Mouse (Mus musculus) myocyte (in vitro differentiated cells): ENCODE data around the gene Sap30bp. TPM values are rescaled to one million over a fixed set of nuclear protein-coding genes. Genes with fewer than 3 reads are reported as not detected.

Experiments used
- H3K27me3 ChIP-seq: one replicate; pipeline ENCODE4 v1.6.1; 2011; ENCODE audit not compliant: control insufficient read depth, insufficient read depth, insufficient read length
- H3K36me3 ChIP-seq: one replicate; pipeline ENCODE4 v1.6.1; 2011; ENCODE audit not compliant: control insufficient read depth, insufficient read depth
- H3K4me2 ChIP-seq: one replicate; pipeline ENCODE4 v1.6.1; 2011; ENCODE audit warnings: low read depth, control low read depth
- H3K4me3 ChIP-seq: one replicate; pipeline ENCODE4 v1.5.1; 2011; ENCODE audit warnings: mild to moderate bottlenecking, control low read depth, moderate library complexity
- H3K79me2 ChIP-seq: one replicate; pipeline ENCODE4 v1.6.1; 2011; ENCODE audit not compliant: control insufficient read depth, insufficient read depth
- H3ac ChIP-seq: one replicate; pipeline ENCODE4 v1.6.1; 2011; ENCODE audit not compliant: control insufficient read depth, insufficient read length
- CEBPB ChIP-seq: IDR thresholded peaks from 2 replicates; pipeline ENCODE4 v1.6.1; 2011; ENCODE audit warnings: mild to moderate bottlenecking, moderate library complexity; ENCODE audit not compliant: poor library complexity, insufficient read depth, severe bottlenecking
- E2F4 ChIP-seq: IDR thresholded peaks from one replicate; pipeline ENCODE4 v1.6.1; 2011; ENCODE audit warnings: mild to moderate bottlenecking, control low read depth, moderate library complexity; ENCODE audit not compliant: insufficient read depth
- MAX ChIP-seq: IDR thresholded peaks from one replicate; pipeline ENCODE4 v1.6.1; 2011; ENCODE audit warnings: low read depth, mild to moderate bottlenecking, control low read depth
- MYOD1 ChIP-seq, 3 experiments: IDR thresholded peaks; one replicate each; pipeline ENCODE4 v1.6.1; 2011; ENCODE audit warnings: control low read depth in 2 of 3, low read depth in 2 of 3, mild to moderate bottlenecking in 2 of 3, moderate library complexity in 1 of 3; ENCODE audit not compliant: insufficient read length in 2 of 3, control insufficient read depth in 1 of 3
- MYOG ChIP-seq, 3 experiments: IDR thresholded peaks; one replicate each; pipeline ENCODE4 v1.6.1; 2011; ENCODE audit warnings: control low read depth in 2 of 3, low read depth in 2 of 3, mild to moderate bottlenecking in 2 of 3; ENCODE audit not compliant: insufficient read length in 2 of 3, control insufficient read depth in 1 of 3, insufficient read depth in 1 of 3
- POLR2A ChIP-seq: IDR thresholded peaks from one replicate; pipeline ENCODE4 v1.6.1; 2011; ENCODE audit warnings: low read depth, mild to moderate bottlenecking, control low read depth, moderate library complexity; ENCODE audit not compliant: insufficient read length
- POLR2AphosphoS2 ChIP-seq: IDR thresholded peaks from one replicate; pipeline ENCODE4 v1.6.1; 2011; ENCODE audit warnings: low read depth, control low read depth; ENCODE audit not compliant: insufficient read length
- REST ChIP-seq: IDR thresholded peaks from one replicate; pipeline ENCODE4 v1.6.1; 2011; ENCODE audit warnings: mild to moderate bottlenecking, control low read depth, moderate library complexity; ENCODE audit not compliant: insufficient read depth, insufficient read length
- SRF ChIP-seq: IDR thresholded peaks from one replicate; pipeline ENCODE4 v1.6.1; 2011; ENCODE audit warnings: low read depth; ENCODE audit not compliant: control insufficient read depth, insufficient read length
- TCF12 ChIP-seq: IDR thresholded peaks from one replicate; pipeline ENCODE4 v1.6.1; 2011; ENCODE audit warnings: mild to moderate bottlenecking, control low read depth; ENCODE audit not compliant: poor library complexity, insufficient read depth, severe bottlenecking
- TCF3 ChIP-seq: IDR thresholded peaks from one replicate; pipeline ENCODE4 v1.6.1; 2011; ENCODE audit warnings: low read depth, control low read depth; ENCODE audit not compliant: insufficient read length
- USF1 ChIP-seq: IDR thresholded peaks from one replicate; pipeline ENCODE4 v1.6.1; 2011; ENCODE audit warnings: low read depth, mild to moderate bottlenecking, control low read depth, moderate library complexity
- polyA plus RNA-seq: library from polyadenylated mRNA; unstranded; fragments of >200 nt; fragmentation: generic; extraction: Trizol; gene quantifications from one replicate; pipeline ENCODE4 v1.2.1, GENCODE M21; 2012; ENCODE audit warnings: missing spikeins

The Sap30bp gene
- polyA plus RNA-seq, 1 experiment: 84.9 TPM

DNA sequence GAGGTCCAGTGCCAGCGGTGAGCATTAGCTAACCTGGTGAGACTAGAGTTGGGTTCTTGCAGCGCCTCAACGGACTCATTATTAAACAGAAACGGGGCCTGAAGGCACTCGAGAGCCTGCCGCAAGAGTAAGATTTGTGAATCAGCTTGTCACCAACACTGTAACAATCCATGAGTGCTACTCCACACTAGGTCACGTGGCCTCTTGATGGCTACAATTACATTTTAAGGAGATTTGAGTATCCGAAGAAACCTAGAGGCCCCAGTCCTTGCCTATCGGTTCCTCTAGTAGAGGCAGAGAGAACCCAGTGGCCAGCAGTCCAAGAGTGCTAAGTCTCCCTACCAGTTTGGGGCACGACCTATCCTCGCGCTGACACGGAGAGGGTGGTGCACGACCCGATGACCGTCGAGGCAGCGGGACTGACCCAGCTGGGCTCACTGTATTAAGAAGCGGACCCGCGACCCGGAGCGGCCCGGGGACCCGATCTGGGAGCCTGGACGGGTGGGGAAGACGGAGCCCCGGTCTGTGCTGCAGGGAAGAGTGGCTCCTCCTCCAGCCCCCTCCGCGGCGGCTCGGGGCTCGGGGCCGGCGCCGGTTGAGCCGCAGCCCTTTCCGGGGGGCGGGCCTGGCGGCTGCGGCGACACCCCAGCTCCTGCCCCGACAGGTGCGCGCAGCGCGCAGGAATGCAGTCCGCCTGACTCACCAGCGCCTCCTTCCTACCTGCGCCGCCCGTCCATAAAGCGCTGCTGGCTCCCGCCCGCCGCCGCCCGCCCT is 41.4 kb downstream of the Sap30bp start, which contains the start of gene Itgb4:
Gene Itgb4 (plus strand): TSS at position 401 of the 774 bp plus-strand sequence.
- Histone ChIP-seq H3K36me3 (no peaks in the 10 kb centered on the region), H3K79me2 (no peaks in the 10 kb centered on the region), H3K27me3 (no peaks in the 10 kb centered on the region), H3ac (no peak within 1 kb of the TSS), H3K4me2 (no peak within 1 kb of the TSS), H3K4me3 (no peak within 1 kb of the TSS)
- TF ChIP-seq CEBPB (no peak), POLR2AphosphoS2 (no peak), MYOD1 (IDR thresholded peaks at IDR 0.05; ENCODE audit: control insufficient read depth in 1 of 3, insufficient read length in 2 of 3, low read depth in 2 of 3) (peak in 1 of 3 experiments; percentile 30), E2F4 (no peak), REST (no peak), MYOG (IDR thresholded peaks at IDR 0.05; ENCODE audit: control insufficient read depth in 1 of 3, insufficient read depth in 1 of 3, insufficient read length in 2 of 3, low read depth in 2 of 3) (peak in 1 of 3 experiments; percentile 5)

DNA sequence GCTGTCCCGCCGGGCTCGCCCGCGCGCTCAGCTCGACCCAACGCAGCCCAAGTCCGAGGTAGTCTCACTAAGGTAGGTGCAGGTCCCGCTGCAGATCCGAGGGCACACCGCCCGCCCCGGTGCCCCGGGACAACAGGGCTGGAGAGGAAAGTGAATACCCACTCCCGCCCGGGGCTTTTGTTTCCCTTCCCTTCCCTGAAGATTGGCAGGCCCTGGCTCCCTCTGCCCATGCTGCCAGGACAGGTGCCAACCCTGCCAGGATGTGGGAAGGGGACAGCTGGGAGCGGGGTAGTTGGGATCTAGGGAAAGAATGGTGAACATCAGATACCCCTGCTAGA is 42.0 kb downstream of the Sap30bp start:
- Histone ChIP-seq H3K79me2 (no peaks in the 10 kb centered on the region), H3K4me3 (no peak overlapping the region), H3K27me3 (no peaks in the 10 kb centered on the region), H3K36me3 (no peaks in the 10 kb centered on the region), H3K4me2 (no peak overlapping the region), H3ac (no peak overlapping the region)
- TF ChIP-seq POLR2A (no peak), REST (no peak), TCF3 (no peak), MAX (no peak), TCF12 (no peak), SRF (no peak), USF1 (no peak), CEBPB (no peak), POLR2AphosphoS2 (no peak), E2F4 (no peak)

DNA sequence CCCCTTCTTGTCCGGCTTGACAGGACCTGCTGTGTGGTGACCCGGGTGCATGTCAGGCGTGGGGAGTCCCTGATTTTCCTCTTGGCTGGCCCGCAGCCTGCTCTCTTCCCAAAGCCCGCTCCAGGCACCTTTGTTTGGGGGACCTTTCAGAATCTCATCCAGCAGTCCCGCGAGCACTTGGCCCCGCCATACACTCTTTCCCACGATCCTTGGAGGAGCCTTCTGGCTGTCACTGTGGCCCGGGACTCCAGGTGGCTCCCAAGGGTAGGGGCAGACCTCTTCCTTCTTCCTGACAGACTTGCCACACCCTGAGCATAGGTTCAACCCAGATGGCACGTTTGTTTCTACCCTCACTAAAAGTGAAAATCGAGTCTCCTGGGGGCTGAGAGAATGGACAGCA is 42.5 kb downstream of the Sap30bp start:
- no peak overlapping the region for H3K4me3 ChIP-seq
- no peak overlapping the region for H3ac ChIP-seq
- H3K36me3 ChIP-seq: no peaks in the 10 kb centered on the region
- no peak overlapping the region for H3K4me2 ChIP-seq
- TF ChIP-seq POLR2A (no peak), REST (no peak), USF1 (no peak), TCF12 (no peak)
- no peaks in the 10 kb centered on the region for H3K27me3 ChIP-seq
- no peaks in the 10 kb centered on the region for H3K79me2 ChIP-seq

DNA sequence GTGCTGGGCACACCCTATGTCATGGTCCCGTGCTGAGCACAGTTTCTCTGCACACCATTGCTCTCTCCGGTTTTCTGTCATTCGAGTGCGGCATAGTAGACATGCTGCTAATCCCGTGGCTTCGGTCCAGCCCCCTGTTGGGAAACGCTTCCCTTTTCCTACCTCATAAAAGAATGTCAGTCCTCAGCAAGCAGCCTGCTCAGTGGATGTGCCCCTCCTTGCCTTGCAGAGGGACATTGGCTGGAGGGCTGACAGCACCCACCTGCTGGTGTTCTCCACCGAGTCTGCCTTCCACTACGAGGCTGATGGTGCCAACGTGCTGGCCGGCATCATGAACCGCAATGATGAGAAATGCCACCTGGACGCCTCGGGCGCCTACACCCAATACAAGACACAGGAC is 49.4 kb downstream of the Sap30bp start:
- no peaks in the 10 kb centered on the region for H3K36me3 ChIP-seq
- no peaks in the 10 kb centered on the region for H3K27me3 ChIP-seq
- no peak overlapping the region for H3K4me2 ChIP-seq
- no peak overlapping the region for H3ac ChIP-seq
- no peak for TF ChIP-seq TCF3
- no peak for TF ChIP-seq USF1
- no peak for TF ChIP-seq MYOG (IDR thresholded peaks at IDR 0.05; ENCODE audit: control insufficient read depth in 1 of 3, insufficient read depth in 1 of 3, insufficient read length in 2 of 3, low read depth in 2 of 3)
- no peak for TF ChIP-seq MAX
- TF ChIP-seq SRF: no peak
- no peak for TF ChIP-seq TCF12
- no peak for TF ChIP-seq CEBPB
- no peak for TF ChIP-seq POLR2AphosphoS2
- TF ChIP-seq REST: no peak
- TF ChIP-seq MYOD1 (IDR thresholded peaks at IDR 0.05; ENCODE audit: control insufficient read depth in 1 of 3, insufficient read length in 2 of 3, low read depth in 2 of 3): no peak
- no peak for TF ChIP-seq E2F4
- TF ChIP-seq POLR2A: no peak
- H3K4me3 ChIP-seq: no peak overlapping the region
- H3K79me2 ChIP-seq: no peaks in the 10 kb centered on the region

DNA sequence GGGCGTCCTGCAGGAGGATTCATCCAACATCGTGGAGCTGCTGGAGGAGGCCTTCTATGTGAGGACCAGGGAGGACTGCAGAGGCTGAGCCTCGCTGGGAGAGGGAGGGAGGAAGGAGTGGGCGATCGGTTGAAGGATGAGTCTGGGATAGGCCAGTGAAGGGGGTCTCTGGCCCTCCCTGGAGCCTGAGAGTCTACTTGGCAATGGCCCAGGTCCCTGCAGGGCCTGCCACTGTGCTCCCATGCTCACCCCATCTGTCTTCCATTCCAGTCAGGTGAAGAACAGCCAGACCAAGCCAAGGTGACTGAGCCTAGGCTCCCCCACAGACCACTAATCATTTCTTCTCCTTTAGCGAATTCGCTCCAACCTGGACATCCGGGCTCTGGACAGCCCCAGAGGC is 50.2 kb downstream of the Sap30bp start:
- Histone ChIP-seq H3K79me2 (no peaks in the 10 kb centered on the region), H3K27me3 (no peaks in the 10 kb centered on the region), H3ac (no peak overlapping the region), H3K4me2 (no peak overlapping the region), H3K4me3 (no peak overlapping the region), H3K36me3 (no peaks in the 10 kb centered on the region)
- TF ChIP-seq SRF (no peak), USF1 (no peak), CEBPB (no peak), MYOG (IDR thresholded peaks at IDR 0.05; ENCODE audit: control insufficient read depth in 1 of 3, insufficient read depth in 1 of 3, insufficient read length in 2 of 3, low read depth in 2 of 3) (no peak), REST (no peak), E2F4 (no peak), POLR2A (no peak), MAX (no peak), MYOD1 (IDR thresholded peaks at IDR 0.05; ENCODE audit: control insufficient read depth in 1 of 3, insufficient read length in 2 of 3, low read depth in 2 of 3) (no peak), TCF3 (no peak), POLR2AphosphoS2 (no peak), TCF12 (no peak)
